Mouse (Mus musculus): ENCODE measurements around the gene Trim56. TPM values are rescaled to one million over a fixed set of nuclear protein-coding genes. Genes with fewer than 3 reads are reported as not detected.

Gene Trim56
- polyA plus RNA-seq (2012; ENCODE audit: low replicate concordance): 24.2 and 63.5 TPM in 2 replicates

GRCm38 (mm10) chr5:137115866-137116847 is at the start of gene Trim56:
Gene Trim56 (minus strand): TSS chr5:137116209.

GRCm38 (mm10) chr5:137149272-137149882 is 33.4 kb upstream of the Trim56 start, which contains the start of gene Muc3:
Gene Muc3 (minus strand): TSS chr5:137149322.

GRCm38 (mm10) chr5:137072079-137072960 is 43.7 kb downstream of the Trim56 start, which contains the start of gene Serpine1:
Gene Serpine1 (minus strand): TSS chr5:137072268.

Other genes starting within 250 kb of the Trim56 start
- 0.04 TPM in 1 of 2 replicates, not detected in the other for gene Col26a1, start 233.0 kb downstream of the Trim56 start, polyA plus RNA-seq (2012; ENCODE audit: low replicate concordance)
- gene Ift22, start 208.1 kb downstream of the Trim56 start, polyA plus RNA-seq (2012; ENCODE audit: low replicate concordance): 1.7 and 10.7 TPM in 2 replicates
- 756 and 1,463 TPM in 2 replicates for gene Fis1, start 162.9 kb downstream of the Trim56 start, polyA plus RNA-seq (2012; ENCODE audit: low replicate concordance)
- gene Cldn15, start 149.6 kb downstream of the Trim56 start, polyA plus RNA-seq (2012; ENCODE audit: low replicate concordance): 0.33 and 0.47 TPM in 2 replicates
- 45.6 and 123 TPM in 2 replicates for gene Plod3, start 129.2 kb downstream of the Trim56 start, polyA plus RNA-seq (2012; ENCODE audit: low replicate concordance)
- 92.1 and 134 TPM in 2 replicates for gene Znhit1, start 128.2 kb downstream of the Trim56 start, polyA plus RNA-seq (2012; ENCODE audit: low replicate concordance)
- gene Vgf, start 89.8 kb downstream of the Trim56 start, polyA plus RNA-seq (2012; ENCODE audit: low replicate concordance): not detected in 2 replicates
- gene Ap1s1, start 70.1 kb downstream of the Trim56 start, polyA plus RNA-seq (2012; ENCODE audit: low replicate concordance): 43.9 and 74.6 TPM in 2 replicates
- gene Serpine1, start 43.9 kb downstream of the Trim56 start, polyA plus RNA-seq (2012; ENCODE audit: low replicate concordance): not detected in 2 replicates
- gene Muc3, start 33.1 kb upstream of the Trim56 start, polyA plus RNA-seq (2012; ENCODE audit: low replicate concordance): not detected in 2 replicates
- gene Muc3a, start 96.2 kb upstream of the Trim56 start, polyA plus RNA-seq (2012; ENCODE audit: low replicate concordance): 0.75 and 1.0 TPM in 2 replicates
- 3.0 and 24.8 TPM in 2 replicates for gene Ache, start 171.3 kb upstream of the Trim56 start, polyA plus RNA-seq (2012; ENCODE audit: low replicate concordance)
- 3.3 and 10.5 TPM in 2 replicates for gene Ufsp1, start 178.4 kb upstream of the Trim56 start, polyA plus RNA-seq (2012; ENCODE audit: low replicate concordance)
- gene Srrt, start 191.5 kb upstream of the Trim56 start, polyA plus RNA-seq (2012; ENCODE audit: low replicate concordance): 292 and 329 TPM in 2 replicates
- 8.5 and 16.7 TPM in 2 replicates for gene Trip6, start 198.2 kb upstream of the Trim56 start, polyA plus RNA-seq (2012; ENCODE audit: low replicate concordance)
- gene Slc12a9, start 217.4 kb upstream of the Trim56 start, polyA plus RNA-seq (2012; ENCODE audit: low replicate concordance): 19.9 and 21.4 TPM in 2 replicates
- 0.77 and 1.5 TPM in 2 replicates for gene Ephb4, start 233.9 kb upstream of the Trim56 start, polyA plus RNA-seq (2012; ENCODE audit: low replicate concordance)